21 mouse cellular contexts compared by ENCODE assay signal in the genomic region with DNA sequence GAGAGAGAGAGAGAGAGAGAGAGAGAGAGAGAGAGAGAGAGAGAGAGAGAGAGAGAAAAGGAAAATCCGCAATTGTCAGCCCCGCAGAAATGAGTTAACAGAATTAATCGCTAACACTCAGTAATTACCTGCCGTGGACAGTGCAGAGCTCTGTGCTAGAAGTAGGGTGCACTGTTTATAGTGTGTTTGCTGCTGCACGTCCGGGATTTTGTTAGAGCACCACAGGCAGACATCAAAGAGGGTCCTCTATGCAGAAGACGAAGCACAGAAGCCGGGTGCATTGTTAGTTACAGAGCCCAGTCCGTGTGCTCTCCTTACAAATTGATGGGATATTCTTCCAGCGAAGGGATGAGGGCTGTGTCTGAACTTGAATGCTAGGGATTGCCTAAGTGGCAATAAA.
DNase-seq lines count a peak whose midpoint lies in the region; ATAC-seq and TF ChIP-seq lines count a peak whose summit lies in the region.
"Had no signal": no experiment of that assay in that cellular context is flagged by ENCODE, and none has a peak within 500 bp of the region (broad histone marks: within the 10 kb centered on the region; RNA-seq: fewer than 3 reads in every experiment).

No protein-coding gene starts in this region.

- H3K36me3 ChIP-seq in midbrain, embryonic 11.5 days (ENCODE audit: control insufficient read depth, insufficient read depth, low read length), result no peaks in the 10 kb centered on the region
- H3K36me3 ChIP-seq in midbrain, postnatal 0 days (ENCODE audit: insufficient read depth, low read length), result no peaks in the 10 kb centered on the region
- H3K36me3 ChIP-seq in forebrain, embryonic 14.5 days (ENCODE audit: control insufficient read depth, insufficient read depth, low read length), result no peaks in the 10 kb centered on the region
- H3K36me3 ChIP-seq in midbrain, embryonic 14.5 days (ENCODE audit: control insufficient read depth, insufficient read depth, low read length), result no peaks in the 10 kb centered on the region
- H3K36me3 ChIP-seq: heart, embryonic 13.5 days had no signal

- DNase-seq in embryo, embryonic 11 days, result peak; percentile 7
- no peak for DNase-seq in embryo, embryonic 10 days (ENCODE audit: low spot score)
- DNase-seq in midbrain, embryonic 11.5 days (ENCODE audit: low spot score, missing footprints), result peak; percentile 88
- DNase-seq in midbrain, postnatal 0 days (ENCODE audit: low spot score), result no peak
- peak; percentile 34 for DNase-seq in forebrain, embryonic 14.5 days (ENCODE audit: low spot score)
- peak; percentile 46 for DNase-seq in midbrain, embryonic 14.5 days
- no peak for DNase-seq in kidney, adult 11 months
- DNase-seq in testis, postnatal 10 days (ENCODE audit: low spot score), result no peak
- DNase-seq: adrenal gland, postnatal 36 days; cerebellum, adult 11-12 months; cerebellum, postnatal 10 days; gastrocnemius, postnatal 10 days; heart, adult 18-20 months; heart, postnatal 14 days; kidney, postnatal 25 days; layer of hippocampus, postnatal 36 days; lung, postnatal 4 days had no signal

- H3K27me3 ChIP-seq in midbrain, embryonic 11.5 days (ENCODE audit: control insufficient read depth, insufficient read depth, low read length), result no peaks in the 10 kb centered on the region
- H3K27me3 ChIP-seq in midbrain, postnatal 0 days (ENCODE audit: insufficient read depth, low read length), result no peaks in the 10 kb centered on the region
- no peaks in the 10 kb centered on the region for H3K27me3 ChIP-seq in forebrain, embryonic 14.5 days (replicated peaks; ENCODE audit: control insufficient read depth, insufficient read depth, low read length)
- H3K27me3 ChIP-seq in midbrain, embryonic 14.5 days (ENCODE audit: control insufficient read depth, insufficient read depth, low read length), result no peaks in the 10 kb centered on the region
- H3K27me3 ChIP-seq: heart, embryonic 13.5 days had no signal

- H3K4me2 ChIP-seq in midbrain, embryonic 11.5 days, result no peak overlapping the region
- H3K4me2 ChIP-seq in midbrain, postnatal 0 days (ENCODE audit: low read depth, low read length, poor library complexity, severe bottlenecking), result no peak overlapping the region
- no peak overlapping the region for H3K4me2 ChIP-seq in forebrain, embryonic 14.5 days (ENCODE audit: low read length)
- no peak overlapping the region for H3K4me2 ChIP-seq in midbrain, embryonic 14.5 days (ENCODE audit: low read length)
- H3K4me2 ChIP-seq: heart, embryonic 13.5 days had no signal

- H3K27ac ChIP-seq in midbrain, embryonic 11.5 days (ENCODE audit: low read depth, low read length), result peak overlapping the region; percentile 10; the same call in 1 of the 2 replicates
- H3K27ac ChIP-seq in midbrain, postnatal 0 days (ENCODE audit: low read depth, low read length), result no peak overlapping the region
- H3K27ac ChIP-seq in forebrain, embryonic 14.5 days (ENCODE audit: low read depth, low read length), result peak overlapping the region; percentile 21; the same call in 1 of the 2 replicates
- peak overlapping the region; percentile 55; the same call in 1 of the 2 replicates for H3K27ac ChIP-seq in midbrain, embryonic 14.5 days (replicated peaks; ENCODE audit: low read depth, low read length)
- H3K27ac ChIP-seq: heart, embryonic 13.5 days; hindbrain, postnatal 0 days had no signal

- H3K4me1 ChIP-seq in midbrain, embryonic 11.5 days (ENCODE audit: control insufficient read depth, insufficient read depth, low read length), result peaks cover 10% of the 10 kb centered on the region; the same call in 1 of the 2 replicates
- H3K4me1 ChIP-seq in midbrain, postnatal 0 days (ENCODE audit: insufficient read depth, low read length), result no peaks in the 10 kb centered on the region; the same call in 1 of the 2 replicates
- H3K4me1 ChIP-seq in forebrain, embryonic 14.5 days (ENCODE audit: control insufficient read depth, insufficient read depth, low read length), result peaks cover 12% of the 10 kb centered on the region; the same call in 1 of the 2 replicates
- H3K4me1 ChIP-seq in midbrain, embryonic 14.5 days (ENCODE audit: control insufficient read depth, insufficient read depth, low read length), result 0 out of 2 replicates have a peak, but pooled peaks cover 6% of the 10 kb centered on the region
- H3K4me1 ChIP-seq: heart, embryonic 13.5 days had no signal

- H3K9ac ChIP-seq in midbrain, embryonic 11.5 days (ENCODE audit: low read length), result no peak overlapping the region
- H3K9ac ChIP-seq in midbrain, postnatal 0 days (replicated peaks; ENCODE audit: low read length, poor library complexity, severe bottlenecking), result no peak overlapping the region
- 0 out of 2 replicates have a peak overlapping the region, but pooled peaks have one; percentile 13 for H3K9ac ChIP-seq in forebrain, embryonic 14.5 days (ENCODE audit: low read length)
- no peak overlapping the region for H3K9ac ChIP-seq in midbrain, embryonic 14.5 days (replicated peaks; ENCODE audit: low read length)
- H3K9ac ChIP-seq: heart, embryonic 13.5 days had no signal

- H3K9me3 ChIP-seq in midbrain, embryonic 11.5 days (ENCODE audit: control insufficient read depth, low read length), result no peaks in the 10 kb centered on the region
- no peaks in the 10 kb centered on the region for H3K9me3 ChIP-seq in midbrain, postnatal 0 days (ENCODE audit: low read length)
- H3K9me3 ChIP-seq in forebrain, embryonic 14.5 days (replicated peaks; ENCODE audit: control insufficient read depth, low read length), result no peaks in the 10 kb centered on the region
- no peaks in the 10 kb centered on the region for H3K9me3 ChIP-seq in midbrain, embryonic 14.5 days (ENCODE audit: control insufficient read depth, low read length)
- H3K9me3 ChIP-seq: heart, embryonic 13.5 days had no signal

- H3K4me3 ChIP-seq in midbrain, embryonic 11.5 days (ENCODE audit: low read depth, low read length), result no peak overlapping the region
- H3K4me3 ChIP-seq in midbrain, postnatal 0 days (ENCODE audit: low read depth, low read length), result no peak overlapping the region
- no peak overlapping the region for H3K4me3 ChIP-seq in forebrain, embryonic 14.5 days (ENCODE audit: low read depth, low read length)
- H3K4me3 ChIP-seq in midbrain, embryonic 14.5 days (replicated peaks; ENCODE audit: low read depth, low read length), result no peak overlapping the region
- H3K4me3 ChIP-seq: heart, embryonic 13.5 days; myocyte had no signal

- no peak for TF ChIP-seq CTCF in midbrain, postnatal 0 days (IDR thresholded peaks at IDR 0.05)

- WGBS in midbrain, embryonic 11.5 days, result 51% methylated on average over 10 of the region's 10 CpGs
- 26% methylated on average over 10 of the region's 10 CpGs for WGBS in midbrain, postnatal 0 days
- 31% methylated on average over 10 of the region's 10 CpGs for WGBS in forebrain, embryonic 14.5 days
- WGBS in midbrain, embryonic 14.5 days, result 15% methylated on average over 10 of the region's 10 CpGs

- ATAC-seq in midbrain, embryonic 11.5 days (ENCODE audit: low FRiP score), result peak; percentile 75
- no peak for ATAC-seq in midbrain, postnatal 0 days (ENCODE audit: low FRiP score)
- ATAC-seq in forebrain, embryonic 14.5 days, result peak; percentile 60
- peak; percentile 40; the same call in 1 of the 2 replicates for ATAC-seq in midbrain, embryonic 14.5 days (ENCODE audit: low FRiP score, low TSS enrichment)
- ATAC-seq: hindbrain, postnatal 0 days; intestine, embryonic 16.5 days had no signal

Comparison
In these comparisons a context has a peak if more than half of its experiments do, and no peak if none do; other contexts are left out.
1. DNase-seq: peak in embryo, embryonic 11 days (single experiment), midbrain, embryonic 11.5 days (single experiment), forebrain, embryonic 14.5 days (single experiment) and midbrain, embryonic 14.5 days (single experiment); none in embryo, embryonic 10 days (single experiment), midbrain, postnatal 0 days (single experiment), kidney, adult 11 months (single experiment) and testis, postnatal 10 days (single experiment).